Mouse (Mus musculus) midbrain, embryonic 15.5 days (tissue): ENCODE data around the gene Rars2. TPM values are rescaled to one million over a fixed set of nuclear protein-coding genes. Genes with fewer than 3 reads are reported as not detected.

Source experiments
- ATAC-seq: fragments of 200-750 bp; cut with Nextera tagmentation; replicated peaks from 2 replicates; pipeline ENCODE4 v1.8.0; 2017; ENCODE audit warnings: moderate TSS enrichment
- H3K27ac ChIP-seq: fragments of 300-500 bp; sonication (generic); 2 replicates; pipeline ENCODE4 v1.5.1; 2015; ENCODE audit warnings: mild to moderate bottlenecking, inconsistent platforms
- H3K27me3 ChIP-seq: fragments of 300-500 bp; sonication (generic); replicated peaks from 2 replicates; pipeline ENCODE4 v1.6.1; 2015; ENCODE audit warnings: inconsistent platforms
- H3K36me3 ChIP-seq: fragments of 300-500 bp; sonication (generic); replicated peaks from 2 replicates; pipeline ENCODE4 v1.6.1; 2015; ENCODE audit warnings: inconsistent platforms
- H3K4me1 ChIP-seq: fragments of 300-500 bp; sonication (generic); 2 replicates; pipeline ENCODE4 v1.6.1; 2015; ENCODE audit warnings: inconsistent platforms
- H3K4me2 ChIP-seq: fragments of 300-500 bp; sonication (generic); 2 replicates; pipeline ENCODE4 v1.6.1; 2015; ENCODE audit warnings: inconsistent platforms, mild to moderate bottlenecking, moderate library complexity
- H3K4me3 ChIP-seq: fragments of 300-500 bp; sonication (generic); 2 replicates; pipeline ENCODE4 v1.5.1; 2015; ENCODE audit warnings: mild to moderate bottlenecking, inconsistent platforms
- H3K9ac ChIP-seq: fragments of 300-500 bp; sonication (generic); 2 replicates; pipeline ENCODE4 v1.6.1; 2015; ENCODE audit warnings: mild to moderate bottlenecking, inconsistent platforms
- H3K9me3 ChIP-seq: fragments of 300-500 bp; sonication (generic); 2 replicates; pipeline ENCODE4 v1.6.1; 2016; ENCODE audit warnings: inconsistent platforms
- WGBS: fragments of 180-500 bp; shearing (Covaris S2); methylation state at CpG from one replicate; pipeline ENCODE4 v1.1.7; 2015; ENCODE audit warnings: mixed read lengths; 5-methylcytosine and 5-hydroxymethylcytosine counted together
- polyA plus RNA-seq: library from polyadenylated mRNA; unstranded; fragments of >200 nt; fragmentation: Nextera tagmentation; extraction: Ambion mirVana; gene quantifications from 2 replicates; pipeline ENCODE4 v1.2.1, GENCODE M21; 2015

Rars2 gene
- polyA plus RNA-seq, 1 experiment from 2014 or later = 52.8 TPM

GRCm38 (mm10) chr4:34707248-34707647, 92.5 kb downstream of the Rars2 start:
- H3K4me2 ChIP-seq = no peak overlapping the region
- H3K4me1 ChIP-seq = no peaks in the 10 kb centered on the region
- no peaks in the 10 kb centered on the region for H3K9me3 ChIP-seq
- no peak overlapping the region for H3K27ac ChIP-seq
- WGBS = 81% methylated on average over 3 of the region's 3 CpGs
- H3K4me3 ChIP-seq = no peak overlapping the region
- ATAC-seq = no peak
- H3K9ac ChIP-seq = no peak overlapping the region
- no peaks in the 10 kb centered on the region for H3K36me3 ChIP-seq
- H3K27me3 ChIP-seq = no peaks in the 10 kb centered on the region

- no peak overlapping the region for H3K4me3 ChIP-seq
- no peak overlapping the region for H3K9ac ChIP-seq
- WGBS = 92% methylated on average over 3 of the region's 3 CpGs
- no peak for ATAC-seq
- H3K9me3 ChIP-seq = no peaks in the 10 kb centered on the region
- no peaks in the 10 kb centered on the region for H3K27me3 ChIP-seq
- H3K27ac ChIP-seq = no peak overlapping the region
- no peak overlapping the region for H3K4me2 ChIP-seq
- no peaks in the 10 kb centered on the region for H3K36me3 ChIP-seq
- no peaks in the 10 kb centered on the region for H3K4me1 ChIP-seq
These were observed 93.4 kb downstream of the Rars2 start for GRCm38 (mm10) chr4:34708127-34708526.

Other genes with a start within 250 kb of the Rars2 start
- 86.6 and 89.9 TPM in 2 replicates for gene Akirin2, start 64.0 kb upstream of the Rars2 start, polyA plus RNA-seq
- gene Orc3, start within 50 bp of the Rars2 start, polyA plus RNA-seq = 79.7 and 83.5 TPM in 2 replicates
- 50.4 and 52.7 TPM in 2 replicates for gene Slc35a1, start 72.5 kb downstream of the Rars2 start, polyA plus RNA-seq
- 2.5 and 2.9 TPM in 2 replicates for gene Cfap206, start 115.2 kb downstream of the Rars2 start, polyA plus RNA-seq
- not detected in 2 replicates for gene Gm136, start 141.3 kb downstream of the Rars2 start, polyA plus RNA-seq
- gene Smim8, start 163.5 kb downstream of the Rars2 start, polyA plus RNA-seq = 39.9 and 42.5 TPM in 2 replicates